ENCODE assay signal across 17 mouse cellular contexts in genomic region chr15:84126871-84127270, GRCm38 (mm10). TPM values are rescaled to one million over a fixed set of nuclear protein-coding genes. Genes with fewer than 3 reads are reported as not detected.
DNase-seq lines count a peak whose midpoint lies in the region; ATAC-seq and TF ChIP-seq lines count a peak whose summit lies in the region.
"Had no signal": no experiment of that assay in that cellular context is flagged by ENCODE, and none has a peak within 500 bp of the region (broad histone marks: within the 10 kb centered on the region; RNA-seq: fewer than 3 reads in every experiment).

No protein-coding gene starts in this region.

- H3K36me3 ChIP-seq in kidney, postnatal 0 days (ENCODE audit: insufficient read depth, low read length) = no peaks in the 10 kb centered on the region
- H3K36me3 ChIP-seq: liver, embryonic 13.5 days; midbrain, embryonic 12.5 days had no signal

- H3K27me3 ChIP-seq in kidney, postnatal 0 days (ENCODE audit: insufficient read depth, low read length) = no peaks in the 10 kb centered on the region
- H3K27me3 ChIP-seq: liver, embryonic 13.5 days had no signal

- no peak for DNase-seq in kidney, postnatal 0 days (ENCODE audit: low spot score)
- DNase-seq in kidney, postnatal 10 days = no peak
- DNase-seq in 416B (ENCODE audit: low read depth) (peak; percentile 47), ZHBTc4 (ENCODE audit: low read depth, low spot score) (peak; percentile 40)
- DNase-seq in lung, postnatal 36 days = peak; percentile 29
- DNase-seq in urinary bladder, adult 18-20 months (ENCODE audit: low spot score in 2 of 2) = no peak
- DNase-seq in gastrocnemius, adult 8-10 months (ENCODE audit: low spot score in 2 of 2) = no peak
- DNase-seq: adrenal gland, adult 2 months; kidney, adult 8-10 months; liver, embryonic 13.5 days; thymus, postnatal 25 days had no signal

- no peak overlapping the region for H3K27ac ChIP-seq in kidney, postnatal 0 days
- H3K27ac ChIP-seq: liver, embryonic 13.5 days; midbrain, embryonic 12.5 days had no signal

- no peak overlapping the region for H3K4me3 ChIP-seq in kidney, postnatal 0 days (replicated peaks; ENCODE audit: low read depth, low read length)
- H3K4me3 ChIP-seq: liver, embryonic 13.5 days; midbrain, embryonic 12.5 days had no signal

- TF ChIP-seq CTCF in kidney, postnatal 0 days (IDR thresholded peaks at IDR 0.05; ENCODE audit: low read depth) = 0 out of 2 replicates have a peak, but pooled peaks have one; percentile 2

- WGBS in kidney, postnatal 0 days = 34% methylated on average over 5 of the region's 5 CpGs

- no peak overlapping the region for H3K4me2 ChIP-seq in kidney, postnatal 0 days (ENCODE audit: low read length)
- H3K4me2 ChIP-seq: liver, embryonic 13.5 days; midbrain, embryonic 12.5 days had no signal

- H3K9ac ChIP-seq in kidney, postnatal 0 days (ENCODE audit: low read depth, low read length) = no peak overlapping the region
- H3K9ac ChIP-seq: liver, embryonic 13.5 days; midbrain, embryonic 12.5 days had no signal

- no peaks in the 10 kb centered on the region for H3K4me1 ChIP-seq in kidney, postnatal 0 days (replicated peaks; ENCODE audit: insufficient read depth, low read length)
- H3K4me1 ChIP-seq: liver, embryonic 13.5 days; midbrain, embryonic 12.5 days had no signal

- no peak for ATAC-seq in kidney, postnatal 0 days (replicated peaks; ENCODE audit: low FRiP score, low read depth)
- ATAC-seq in CD4-positive, CD25-positive, alpha-beta regulatory T cell, adult 4 months = no peak

- no peaks in the 10 kb centered on the region for H3K9me3 ChIP-seq in kidney, postnatal 0 days (replicated peaks; ENCODE audit: low read length)
- H3K9me3 ChIP-seq: liver, embryonic 13.5 days; midbrain, embryonic 12.5 days had no signal

RNA-seq across cellular contexts. Expression of gene Pnpla5, which starts 3.9 kb away (rescaled TPM):
- polyA plus RNA-seq in kidney, postnatal 0 days (2015; fragmentation: Nextera tagmentation; extraction: Ambion mirVana) = not detected in 2 replicates
- polyA plus RNA-seq in CD4-positive, CD25-positive, alpha-beta regulatory T cell, adult 4 months (2017; shearing (Covaris generic)) = not detected
- total RNA-seq in gastrocnemius, adult 8-10 months (2022) = under 1 TPM in 1 of 4 experiments, not detected in 3; 0.19 TPM
- total RNA-seq: left cerebral cortex, postnatal 10 days had no signal
- polyA plus RNA-seq: embryonic facial prominence, embryonic 11.5 days; heart, embryonic 16.5 days; liver, embryonic 13.5 days; midbrain, embryonic 12.5 days; stomach, embryonic 16.5 days had no signal

RNA-seq across cellular contexts. Expression of gene Sult4a1, which starts 21.3 kb away (rescaled TPM):
- polyA plus RNA-seq in kidney, postnatal 0 days (2015; fragmentation: Nextera tagmentation; extraction: Ambion mirVana) = 0.34 and 0.52 TPM in 2 replicates
- not detected for polyA plus RNA-seq in CD4-positive, CD25-positive, alpha-beta regulatory T cell, adult 4 months (2017; shearing (Covaris generic))
- total RNA-seq in gastrocnemius, adult 8-10 months (2022) = under 1 TPM in 1 of 4 experiments, not detected in 3; 0.10 TPM

RNA-seq across cellular contexts. Expression of gene Pnpla3, which starts 40.8 kb away (rescaled TPM):
- polyA plus RNA-seq in kidney, postnatal 0 days (2015; fragmentation: Nextera tagmentation; extraction: Ambion mirVana) = 0.57 and 0.60 TPM in 2 replicates
- 1 to 10 TPM in 1 of 2 experiments, not detected in 1; 1.9 TPM for polyA plus RNA-seq in CD4-positive, CD25-positive, alpha-beta regulatory T cell, adult 4 months (2017; shearing (Covaris generic))
- 1 to 10 TPM; 1.8 to 5.7 (median 5.0) TPM for total RNA-seq in gastrocnemius, adult 8-10 months (2022)

Comparison
In these comparisons a context has a peak if more than half of its experiments do, and no peak if none do; other contexts are left out.
1. DNase-seq: peak in 416B (single experiment), ZHBTc4 (single experiment) and lung, postnatal 36 days (single experiment); none in kidney, postnatal 0 days (single experiment), kidney, postnatal 10 days (single experiment), urinary bladder, adult 18-20 months (0 of 2) and gastrocnemius, adult 8-10 months (0 of 2).